Mouse (Mus musculus): ENCODE measurements at regions not wholly inside any gene's neighbourhood (a gene's known extent, or its start where the extent isn't known, plus 50 kb on each side); places are given as distances from the start of the nearest gene placed in this dataset.

DNA sequence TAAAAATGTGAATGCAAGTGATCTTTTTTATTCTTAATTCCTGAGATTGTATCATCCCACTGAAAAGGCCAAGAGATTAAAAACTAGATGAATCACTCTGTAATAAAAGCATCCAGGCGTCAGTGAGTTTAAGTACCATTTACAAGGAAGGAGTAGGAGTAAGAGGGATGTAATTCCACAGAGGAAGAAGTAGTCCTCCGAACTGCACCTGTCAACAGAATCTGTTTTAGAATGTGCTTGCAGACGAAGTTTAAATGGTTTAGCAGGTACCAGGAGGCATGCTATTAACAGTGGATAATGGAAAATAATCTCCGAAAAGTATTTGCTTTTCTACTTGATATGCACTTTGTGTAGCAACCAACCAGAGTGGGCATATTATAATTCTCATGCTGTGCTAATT, 423.3 kb downstream of the Fam198b start:
- no peak for TF ChIP-seq CTCF (IDR thresholded peaks at IDR 0.05; ENCODE audit: low read depth)
- no peak for TF ChIP-seq EP300 (IDR thresholded peaks at IDR 0.05; ENCODE audit: low read depth)

All from liver, embryonic 14.5 days (tissue).